Mouse (Mus musculus): ENCODE data around the gene Rbm20. TPM values are rescaled to one million over a fixed set of nuclear protein-coding genes. Genes with fewer than 3 reads are reported as not detected.
"Not testable (repeated sequence)": the region's sequence is repeated elsewhere in the genome, so short reads cannot be mapped to it uniquely, and the experiment has no call there.

Rbm20 gene
- total RNA-seq, 2 experiments from 2014 or later = 61.5 to 72.2 TPM

- intact Hi-C loops (cut with DNase I; ENCODE audit: low total_unique reads) = loop anchor here (10.0 kb wide), 1 partner anchor 59 kb away; no protein-coding TSS in a partner anchor
- peak; percentile 56 for DNase-seq
Observed at GRCm38 (mm10) chr19:53903507-53904321, 226.6 kb downstream of the Rbm20 start.

GRCm38 (mm10) chr19:53904833-53905480, 227.9 kb downstream of the Rbm20 start:
- no peak for DNase-seq
- intact Hi-C loops (cut with DNase I; ENCODE audit: low total_unique reads) = loop anchor here (10.0 kb wide), 1 partner anchor 60 kb away; no protein-coding TSS in a partner anchor

GRCm38 (mm10) chr19:53906033-53906702, 229.1 kb downstream of the Rbm20 start:
- no peak for DNase-seq
- intact Hi-C loops (cut with DNase I; ENCODE audit: low total_unique reads) = loop anchor here (10.0 kb wide), 1 partner anchor 61 kb away; no protein-coding TSS in a partner anchor

- not testable (repeated sequence) for DNase-seq
- intact Hi-C loops (cut with DNase I; ENCODE audit: low total_unique reads) = loop anchor here (10.0 kb wide), 1 partner anchor 62 kb away; no protein-coding TSS in a partner anchor
Observed at GRCm38 (mm10) chr19:53906703-53907070, 229.6 kb downstream of the Rbm20 start.

GRCm38 (mm10) chr19:53914950-53915349, 237.8 kb downstream of the Rbm20 start:
- intact Hi-C loops (cut with DNase I; ENCODE audit: low total_unique reads) = loop anchor here (10.0 kb wide), 1 partner anchor 270 kb away; no protein-coding TSS in a partner anchor
- DNase-seq = no peak

Other genes starting within 250 kb of the Rbm20 start
- 1 to 10 TPM; 1.3 to 2.2 TPM for gene Dusp5, start 148.2 kb upstream of the Rbm20 start, total RNA-seq (2021)
- gene Nutf2-ps1, start 88.2 kb upstream of the Rbm20 start, total RNA-seq (2021) = 10 to 100 TPM; 74.8 to 76.8 TPM
- 10 to 100 TPM; 15.6 to 17.5 TPM for gene Smc3, start 76.9 kb upstream of the Rbm20 start, total RNA-seq (2021)
- 10 to 100 TPM; 20.6 to 22.4 TPM for gene Pdcd4, start 214.9 kb downstream of the Rbm20 start, total RNA-seq (2021)

Measured in gastrocnemius, postnatal 14 days (tissue).